Mouse (Mus musculus): ENCODE results near the gene Pphln1.

Gene Pphln1

GRCm38 (mm10) chr15:93510690-93511336 is 112.7 kb downstream of the Pphln1 start:
- DNase-seq = no peak

- DNase-seq = no peak
Measured at GRCm38 (mm10) chr15:93512437-93512836, 114.3 kb downstream of the Pphln1 start.

GRCm38 (mm10) chr15:93513939-93514341 is 115.8 kb downstream of the Pphln1 start:
- no peak for DNase-seq

GRCm38 (mm10) chr15:93515316-93515715 is 117.2 kb downstream of the Pphln1 start:
- no peak for DNase-seq

GRCm38 (mm10) chr15:93517022-93517565 is 118.9 kb downstream of the Pphln1 start:
- DNase-seq = no peak

GRCm38 (mm10) chr15:93518143-93518902 is 120.2 kb downstream of the Pphln1 start:
- no peak for DNase-seq

- peak; percentile 47 to 75 for DNase-seq
Measured at GRCm38 (mm10) chr15:93518941-93519835, 121.0 kb downstream of the Pphln1 start.

- no peak for DNase-seq
Measured at GRCm38 (mm10) chr15:93519836-93520826, 122.0 kb downstream of the Pphln1 start.

GRCm38 (mm10) chr15:93521088-93521786 is 123.1 kb downstream of the Pphln1 start:
- DNase-seq = no peak

GRCm38 (mm10) chr15:93521787-93522180 is 123.6 kb downstream of the Pphln1 start:
- DNase-seq = no peak

- DNase-seq = no peak
Measured at GRCm38 (mm10) chr15:93525305-93525917, 127.3 kb downstream of the Pphln1 start.

GRCm38 (mm10) chr15:93529831-93530702 is 131.9 kb downstream of the Pphln1 start:
- DNase-seq = no peak

- DNase-seq = no peak
Measured at GRCm38 (mm10) chr15:93530703-93531032, 132.5 kb downstream of the Pphln1 start.

GRCm38 (mm10) chr15:93536191-93536590 is 138.0 kb downstream of the Pphln1 start:
- no peak for DNase-seq

GRCm38 (mm10) chr15:93537745-93538144 is 139.6 kb downstream of the Pphln1 start:
- no peak for DNase-seq

GRCm38 (mm10) chr15:93538551-93539205 is 140.5 kb downstream of the Pphln1 start:
- DNase-seq = no peak

GRCm38 (mm10) chr15:93539415-93539814 is 141.3 kb downstream of the Pphln1 start:
- DNase-seq = no peak
